Mouse (Mus musculus) embryonic facial prominence, embryonic 12.5 days (tissue): ENCODE measurements around the gene Kbtbd2. TPM values are rescaled to one million over a fixed set of nuclear protein-coding genes. Genes with fewer than 3 reads are reported as not detected.

Source experiments
- ATAC-seq: fragments of 200-750 bp; cut with Nextera tagmentation; 2 replicates; pipeline ENCODE4 v1.8.0; 2017; ENCODE audit not compliant: insufficient number of reproducible peaks, insufficient read depth, low FRiP score, low TSS enrichment
- H3K27ac ChIP-seq: fragments of 300-500 bp; sonication (generic); 2 replicates; pipeline ENCODE4 v1.5.1; 2016; ENCODE audit warnings: mild to moderate bottlenecking
- H3K27me3 ChIP-seq: fragments of 300-500 bp; sonication (generic); 2 replicates; pipeline ENCODE4 v1.6.1; 2016; ENCODE audit warnings: mild to moderate bottlenecking, moderate library complexity
- H3K36me3 ChIP-seq: fragments of 300-500 bp; sonication (generic); 2 replicates; pipeline ENCODE4 v1.6.1; 2016; ENCODE audit warnings: mild to moderate bottlenecking
- H3K4me1 ChIP-seq: fragments of 300-500 bp; sonication (generic); 2 replicates; pipeline ENCODE4 v1.6.1; 2016
- H3K4me2 ChIP-seq: fragments of 300-500 bp; sonication (generic); replicated peaks from 2 replicates; pipeline ENCODE4 v1.6.1; 2016; ENCODE audit warnings: mild to moderate bottlenecking, moderate library complexity
- H3K4me3 ChIP-seq: fragments of 300-500 bp; sonication (generic); 2 replicates; pipeline ENCODE4 v1.5.1; 2016; ENCODE audit warnings: mild to moderate bottlenecking
- H3K9ac ChIP-seq: fragments of 300-500 bp; sonication (generic); 2 replicates; pipeline ENCODE4 v1.6.1; 2016; ENCODE audit warnings: mild to moderate bottlenecking, moderate library complexity
- H3K9me3 ChIP-seq: fragments of 300-500 bp; sonication (generic); 2 replicates; pipeline ENCODE4 v1.6.1; 2016; ENCODE audit warnings: mild to moderate bottlenecking, moderate library complexity
- WGBS: fragments of 180-500 bp; shearing (Covaris S2); methylation state at CpG from one replicate; pipeline ENCODE4 v1.1.7; 2016; 5-methylcytosine and 5-hydroxymethylcytosine counted together
- polyA plus RNA-seq: library from polyadenylated mRNA; unstranded; fragments of >200 nt; fragmentation: Nextera tagmentation; extraction: Ambion mirVana; gene quantifications from 2 replicates; pipeline ENCODE4 v1.2.1, GENCODE M21; 2016

Gene Kbtbd2
- polyA plus RNA-seq, 1 experiment from 2014 or later: 45.6 TPM

GRCm38 (mm10) chr6:56785068-56785467 lies 12.5 kb downstream of the Kbtbd2 start:
- 88% methylated on average over 5 of the region's 5 CpGs for WGBS
- no peak overlapping the region for H3K27ac ChIP-seq
- ATAC-seq: no peak
- H3K9ac ChIP-seq: no peak overlapping the region
- no peaks in the 10 kb centered on the region for H3K9me3 ChIP-seq
- no peaks in the 10 kb centered on the region for H3K27me3 ChIP-seq
- H3K4me3 ChIP-seq: no peak overlapping the region
- peaks cover 46% of the 10 kb centered on the region for H3K36me3 ChIP-seq
- H3K4me1 ChIP-seq: no peaks in the 10 kb centered on the region
- H3K4me2 ChIP-seq: no peak overlapping the region

GRCm38 (mm10) chr6:56783561-56784272 lies 13.9 kb downstream of the Kbtbd2 start:
- Histone ChIP-seq H3K4me1 (no peaks in the 10 kb centered on the region), H3K27ac (no peak overlapping the region), H3K4me3 (no peak overlapping the region), H3K36me3 (peaks cover 52% of the 10 kb centered on the region), H3K4me2 (no peak overlapping the region), H3K9ac (no peak overlapping the region), H3K9me3 (no peaks in the 10 kb centered on the region), H3K27me3 (no peaks in the 10 kb centered on the region)
- no peak for ATAC-seq
- WGBS: 86% methylated on average over 4 of the region's 4 CpGs

GRCm38 (mm10) chr6:56779636-56780035 lies 18.0 kb downstream of the Kbtbd2 start:
- ATAC-seq: no peak
- no peak overlapping the region for H3K27ac ChIP-seq
- no peaks in the 10 kb centered on the region for H3K27me3 ChIP-seq
- H3K9me3 ChIP-seq: no peaks in the 10 kb centered on the region
- WGBS: 93% methylated on average over 5 of the region's 5 CpGs
- no peak overlapping the region for H3K9ac ChIP-seq
- H3K36me3 ChIP-seq: peaks cover 60% of the 10 kb centered on the region
- H3K4me3 ChIP-seq: no peak overlapping the region
- H3K4me1 ChIP-seq: no peaks in the 10 kb centered on the region
- no peak overlapping the region for H3K4me2 ChIP-seq

- Histone ChIP-seq H3K4me3 (no peak overlapping the region), H3K4me1 (no peaks in the 10 kb centered on the region), H3K9ac (no peak overlapping the region), H3K9me3 (no peaks in the 10 kb centered on the region), H3K27ac (no peak overlapping the region), H3K4me2 (no peak overlapping the region), H3K27me3 (no peaks in the 10 kb centered on the region), H3K36me3 (peaks cover 47% of the 10 kb centered on the region)
- WGBS: 85% methylated on average over 3 of the region's 3 CpGs
- ATAC-seq: no peak
These were observed 21.8 kb downstream of the Kbtbd2 start for GRCm38 (mm10) chr6:56775816-56776215.

- no peaks in the 10 kb centered on the region for H3K27me3 ChIP-seq
- no peaks in the 10 kb centered on the region for H3K9me3 ChIP-seq
- no peak overlapping the region for H3K9ac ChIP-seq
- no peak overlapping the region for H3K27ac ChIP-seq
- WGBS: 86% methylated on average over 4 of the region's 4 CpGs
- H3K4me3 ChIP-seq: no peak overlapping the region
- no peak overlapping the region for H3K4me2 ChIP-seq
- H3K4me1 ChIP-seq: no peaks in the 10 kb centered on the region
- H3K36me3 ChIP-seq: 0 out of 2 replicates have a peak, but pooled peaks cover 12% of the 10 kb centered on the region
- ATAC-seq: no peak
These were observed 31.9 kb downstream of the Kbtbd2 start for GRCm38 (mm10) chr6:56765696-56766095.

GRCm38 (mm10) chr6:56765265-56765664 lies 32.3 kb downstream of the Kbtbd2 start:
- no peaks in the 10 kb centered on the region for H3K27me3 ChIP-seq
- no peaks in the 10 kb centered on the region for H3K9me3 ChIP-seq
- no peak overlapping the region for H3K9ac ChIP-seq
- no peak overlapping the region for H3K27ac ChIP-seq
- no peaks in the 10 kb centered on the region for H3K4me1 ChIP-seq
- no peak; the same call in 1 of the 2 replicates for ATAC-seq
- H3K4me3 ChIP-seq: no peak overlapping the region
- 70% methylated on average over 3 of the region's 3 CpGs for WGBS
- H3K4me2 ChIP-seq: no peak overlapping the region
- H3K36me3 ChIP-seq: 0 out of 2 replicates have a peak, but pooled peaks cover 12% of the 10 kb centered on the region

GRCm38 (mm10) chr6:56759324-56759723 lies 38.3 kb downstream of the Kbtbd2 start:
- Histone ChIP-seq H3K9me3 (no peaks in the 10 kb centered on the region), H3K9ac (no peak overlapping the region), H3K4me1 (no peaks in the 10 kb centered on the region), H3K27ac (no peak overlapping the region), H3K27me3 (no peaks in the 10 kb centered on the region), H3K36me3 (peaks cover 47% of the 10 kb centered on the region), H3K4me3 (no peak overlapping the region), H3K4me2 (no peak overlapping the region)
- WGBS: 100% methylated on average over 1 of the region's 1 CpGs
- no peak for ATAC-seq

GRCm38 (mm10) chr6:56756117-56756516 lies 41.5 kb downstream of the Kbtbd2 start:
- no peak for ATAC-seq
- no peak overlapping the region for H3K9ac ChIP-seq
- H3K27me3 ChIP-seq: no peaks in the 10 kb centered on the region
- H3K36me3 ChIP-seq: peaks cover 41% of the 10 kb centered on the region
- no peak overlapping the region for H3K4me3 ChIP-seq
- H3K9me3 ChIP-seq: no peaks in the 10 kb centered on the region
- H3K27ac ChIP-seq: no peak overlapping the region
- 80% methylated on average over 1 of the region's 1 CpGs for WGBS
- no peak overlapping the region for H3K4me2 ChIP-seq
- H3K4me1 ChIP-seq: no peaks in the 10 kb centered on the region

GRCm38 (mm10) chr6:56753719-56754118 lies 43.9 kb downstream of the Kbtbd2 start:
- Histone ChIP-seq H3K36me3 (peaks cover 36% of the 10 kb centered on the region), H3K4me2 (no peak overlapping the region)
- ATAC-seq: no peak

GRCm38 (mm10) chr6:56745950-56746543 lies 51.6 kb downstream of the Kbtbd2 start:
- H3K27ac ChIP-seq: no peak overlapping the region
- no peak for ATAC-seq
- H3K4me2 ChIP-seq: no peak overlapping the region
- no peak overlapping the region for H3K4me3 ChIP-seq
- no peaks in the 10 kb centered on the region for H3K27me3 ChIP-seq
- no peaks in the 10 kb centered on the region for H3K4me1 ChIP-seq
- no peak overlapping the region for H3K9ac ChIP-seq
- 89% methylated on average over 5 of the region's 5 CpGs for WGBS
- H3K36me3 ChIP-seq: peaks cover 29% of the 10 kb centered on the region
- no peaks in the 10 kb centered on the region for H3K9me3 ChIP-seq

More at GRCm38 (mm10) chr6:56753719-56754118, 43.9 kb downstream of the Kbtbd2 start:
- H3K4me3 ChIP-seq: no peak overlapping the region
- no peak overlapping the region for H3K9ac ChIP-seq
- H3K9me3 ChIP-seq: no peaks in the 10 kb centered on the region
- no peaks in the 10 kb centered on the region for H3K27me3 ChIP-seq
- WGBS: 90% methylated on average over 3 of the region's 3 CpGs
- no peak overlapping the region for H3K27ac ChIP-seq
- H3K4me1 ChIP-seq: no peaks in the 10 kb centered on the region

- H3K4me1 ChIP-seq: no peaks in the 10 kb centered on the region
- H3K9me3 ChIP-seq: no peaks in the 10 kb centered on the region
- H3K36me3 ChIP-seq: peaks cover 38% of the 10 kb centered on the region
- no peaks in the 10 kb centered on the region for H3K27me3 ChIP-seq
- ATAC-seq: no peak
- H3K9ac ChIP-seq: no peak overlapping the region
- no peak overlapping the region for H3K4me2 ChIP-seq
- H3K27ac ChIP-seq: no peak overlapping the region
- no peak overlapping the region for H3K4me3 ChIP-seq
- 85% methylated on average over 2 of the region's 2 CpGs for WGBS
These were observed 65.1 kb downstream of the Kbtbd2 start for GRCm38 (mm10) chr6:56732545-56732944.
